Mouse (Mus musculus) erythroblast, embryonic 14.5 days (primary cell): ENCODE results near the gene Cdk4.

ENCODE experiments used
- GATA1 ChIP-seq: IDR thresholded peaks from 2 replicates; pipeline ENCODE4 v1.6.1; 2012; ENCODE audit warnings: low read length, inconsistent platforms, mixed read lengths
- TAL1 ChIP-seq: IDR thresholded peaks from 3 replicates; pipeline ENCODE4 v1.6.1; 2012; ENCODE audit warnings: low read length, inconsistent platforms, mixed read lengths

DNA sequence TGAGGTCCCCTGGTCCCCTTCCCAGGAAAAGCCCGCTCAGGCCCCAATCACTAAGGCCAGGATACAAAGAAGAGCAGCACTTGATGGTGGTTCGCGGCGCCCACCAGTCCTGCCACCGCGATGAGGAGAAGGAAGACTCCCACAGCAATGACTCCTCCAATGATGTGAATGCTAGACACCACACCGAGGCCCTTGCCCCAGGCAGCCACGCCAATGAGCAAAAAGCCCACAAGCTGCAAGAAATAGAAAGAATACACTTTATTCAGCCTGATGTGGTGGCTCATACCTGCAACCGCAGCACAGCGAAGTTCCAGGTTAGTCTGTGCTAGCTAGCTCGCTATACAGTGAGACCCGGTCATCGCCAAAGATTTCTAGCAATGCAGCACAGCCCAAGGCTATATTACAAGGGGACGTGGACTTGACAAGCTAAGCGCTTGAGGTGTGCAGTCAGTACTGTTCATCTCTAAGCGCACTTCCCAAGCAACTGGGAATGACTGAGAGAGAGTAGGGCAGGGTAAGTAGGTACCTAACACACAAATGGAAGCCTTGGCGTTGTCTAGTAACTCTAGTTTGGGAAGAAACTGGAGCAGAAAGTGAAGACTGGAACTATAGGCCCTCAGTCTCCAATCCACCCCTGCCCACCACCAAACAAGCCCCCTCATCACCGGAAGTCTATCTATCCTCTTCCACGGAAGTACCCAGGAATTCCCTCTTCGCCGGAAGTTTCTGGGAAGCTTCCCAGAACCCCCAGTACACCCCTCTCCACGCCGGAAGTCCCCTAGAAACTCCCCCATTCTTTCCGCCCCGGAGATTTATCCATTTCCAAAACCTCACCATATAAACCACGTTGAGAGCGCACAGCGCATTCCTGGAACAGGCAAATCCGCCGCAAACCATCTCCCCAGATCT, 6.2 kb downstream of the Cdk4 start:
- TF ChIP-seq GATA1 (no peak), TAL1 (no peak)
